Mouse (Mus musculus): Measurements from ENCODE around the gene Rhog.

DNA sequence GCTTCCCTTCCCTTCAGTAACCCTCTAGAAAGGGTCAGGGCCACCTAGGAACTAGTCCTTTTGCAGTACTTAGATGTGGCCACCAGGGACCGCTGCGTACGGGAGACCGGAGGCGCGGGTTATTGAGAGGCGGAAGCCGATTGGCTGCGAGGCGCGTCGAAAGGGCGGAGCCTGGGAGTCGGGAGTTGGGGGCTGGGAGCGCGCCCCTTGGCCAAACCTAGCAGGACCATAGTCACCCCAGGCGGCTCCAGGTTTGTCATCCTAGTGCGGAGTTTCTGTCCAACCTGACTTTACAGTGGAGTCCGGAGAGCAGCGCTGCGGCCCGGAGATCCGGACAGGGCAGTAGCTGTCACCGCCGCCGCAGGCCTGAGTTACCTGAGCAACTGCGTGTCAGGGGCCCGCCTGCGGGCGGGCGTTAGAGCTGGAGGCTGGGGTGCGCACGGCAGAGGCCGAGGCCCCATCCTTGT, 11.3 kb upstream of the Rhog start:
- peak; percentile 96 for TF ChIP-seq CTCF (IDR thresholded peaks at IDR 0.05; ENCODE audit: low read depth)
- no peak for TF ChIP-seq EP300 (IDR thresholded peaks at IDR 0.05; ENCODE audit: low read depth)
